Mouse (Mus musculus): ENCODE results near the gene Tmbim6.

- TF ChIP-seq POLR2A (IDR thresholded peaks at IDR 0.05; ENCODE audit: low read depth, low read length): no peak
- no peak for TF ChIP-seq CTCF (IDR thresholded peaks at IDR 0.05; ENCODE audit: borderline replicate concordance, insufficient read depth, low read length)
Observed at GRCm38 (mm10) chr15:99352306-99352705, 40.4 kb upstream of the Tmbim6 start.

Measured in embryonic fibroblast, embryonic 13.5 days (primary cell).